Mouse (Mus musculus): ENCODE results near the gene Zfp981. TPM values are rescaled to one million over a fixed set of nuclear protein-coding genes. Genes with fewer than 3 reads are reported as not detected.
A peak's percentile ranks its signal among the peaks of the same experiment; 100 is the strongest.
"Not testable (repeated sequence)": the region's sequence is repeated elsewhere in the genome, so short reads cannot be mapped to it uniquely, and the experiment has no call there.

Gene Zfp981
- polyA plus RNA-seq, 1 experiment from 2014 or later = not detected

DNA sequence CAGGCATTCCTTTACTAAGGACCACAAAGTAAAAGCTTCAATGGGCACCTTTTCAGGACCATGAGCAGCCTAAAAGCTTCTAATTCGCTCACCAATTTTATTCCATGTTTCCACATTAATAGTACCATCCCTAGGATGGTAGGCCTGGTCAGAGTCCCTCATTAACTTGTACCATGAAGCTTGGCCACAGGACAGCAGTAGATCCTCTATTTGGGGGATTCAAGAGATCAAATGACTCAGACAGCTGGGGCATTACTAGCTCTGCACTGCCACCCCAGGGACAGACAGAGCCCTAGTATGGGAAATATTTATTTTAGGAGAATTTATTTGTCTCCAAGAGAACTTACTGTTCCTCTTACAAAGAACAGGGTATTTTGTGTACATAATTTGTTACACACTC lies 27.6 kb upstream of the Zfp981 start:
- not testable (repeated sequence) for ATAC-seq (replicated peaks); H3K27ac ChIP-seq (replicated peaks); H3K4me3 ChIP-seq; H3K4me2 ChIP-seq (replicated peaks); H3K4me1 ChIP-seq; H3K36me3 ChIP-seq; H3K27me3 ChIP-seq; H3K9ac ChIP-seq (replicated peaks)
- H3K9me3 ChIP-seq = peaks cover 42% of the 10 kb centered on the region
- no CpG with 5 or more reads among the region's 1 CpGs for WGBS

DNA sequence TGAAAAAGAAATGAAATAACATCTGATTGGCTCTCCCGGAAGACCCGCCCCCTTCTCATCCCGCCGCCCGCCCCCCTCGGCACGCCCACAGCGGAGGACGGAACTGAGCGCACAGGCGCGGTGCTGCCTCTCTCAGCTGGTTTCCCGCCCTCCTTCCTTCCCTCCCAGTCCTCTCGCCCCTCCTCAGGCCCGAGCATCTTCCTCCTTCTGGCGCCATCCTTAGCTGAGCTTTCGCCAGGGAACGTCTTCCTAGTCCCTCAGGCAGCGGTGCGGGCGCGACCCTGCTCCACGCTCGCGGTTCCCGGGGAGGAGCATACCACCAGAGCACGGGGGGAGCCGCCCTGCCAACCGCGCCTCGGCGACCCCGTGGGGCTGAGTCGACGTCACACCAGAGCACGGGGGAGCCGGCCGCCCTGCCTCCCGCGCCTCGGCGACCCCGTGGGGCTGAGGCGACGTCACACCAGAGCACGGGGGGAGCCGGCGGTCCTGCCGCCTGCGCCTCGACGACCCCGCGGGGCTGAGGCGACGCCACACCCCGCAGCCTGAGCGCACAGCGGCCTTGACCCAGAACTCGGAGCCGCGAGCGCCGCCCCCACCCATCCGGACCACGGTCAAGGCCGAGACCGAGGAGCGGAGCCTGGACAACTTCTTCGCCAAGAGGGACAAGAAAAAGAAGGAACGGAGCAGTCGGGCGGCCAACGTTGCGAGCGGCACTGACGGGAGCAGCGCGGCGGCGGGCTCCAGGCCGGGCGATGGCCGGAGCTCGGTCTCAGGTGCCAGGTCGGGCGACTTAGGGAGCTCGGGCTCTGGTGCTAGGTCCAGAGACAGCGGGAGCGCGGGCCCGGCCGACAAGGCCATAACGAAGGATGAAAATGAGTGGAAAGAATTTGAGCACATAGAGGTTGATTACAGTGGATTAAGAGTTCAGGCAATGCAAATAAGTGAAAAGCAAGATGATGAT lies 26.8 kb upstream of the Zfp981 start:
- H3K9me3 ChIP-seq = peaks cover 38% of the 10 kb centered on the region
- 66% methylated on average over 76 of the region's 94 CpGs for WGBS
- ATAC-seq (replicated peaks) = peak; percentile 87
- H3K27ac ChIP-seq (replicated peaks); H3K27me3 ChIP-seq; H3K4me1 ChIP-seq; H3K36me3 ChIP-seq; H3K4me3 ChIP-seq; H3K4me2 ChIP-seq (replicated peaks); H3K9ac ChIP-seq (replicated peaks): not testable (repeated sequence)

DNA sequence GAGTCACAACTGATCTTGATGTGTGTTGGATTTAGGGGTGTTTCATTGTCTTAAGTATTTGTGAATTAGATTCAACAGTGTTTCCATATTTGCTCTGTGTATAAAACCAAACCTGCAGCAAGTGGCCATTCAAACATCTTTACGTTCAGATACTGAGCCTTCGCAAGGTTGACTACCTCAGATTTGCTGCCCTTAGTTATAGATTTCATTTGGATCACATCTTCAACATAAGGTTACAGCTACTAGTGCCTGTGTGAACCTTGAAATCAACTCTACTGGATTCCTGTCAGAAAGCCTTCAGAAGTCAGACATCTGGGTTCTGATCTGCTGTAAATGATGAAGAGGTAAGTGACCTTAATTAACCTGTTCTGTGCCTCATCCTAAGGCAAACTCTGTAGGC lies 25.6 kb upstream of the Zfp981 start:
- 92% methylated on average over 2 of the region's 2 CpGs for WGBS

DNA sequence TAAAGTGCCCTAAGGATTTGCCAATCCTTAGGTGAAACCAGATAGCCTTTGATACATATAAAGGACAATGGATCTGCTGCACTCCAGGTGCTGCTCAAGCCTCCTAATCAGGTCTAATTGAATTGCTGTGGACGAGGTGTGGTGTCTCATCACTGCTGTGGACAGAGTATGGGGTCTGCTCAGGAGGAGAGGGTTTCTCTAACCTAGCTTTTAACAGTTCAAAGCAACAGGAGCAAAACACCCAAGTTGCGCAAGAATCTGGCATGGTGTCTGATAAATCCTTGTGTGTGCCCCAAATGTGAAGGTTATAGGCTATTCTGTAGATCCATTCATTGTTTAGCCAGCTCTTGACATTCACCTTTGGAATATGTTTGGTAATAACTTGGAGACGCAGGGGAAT lies 24.9 kb upstream of the Zfp981 start:
- H3K36me3 ChIP-seq; H3K4me3 ChIP-seq; H3K27ac ChIP-seq (replicated peaks); H3K27me3 ChIP-seq; H3K4me2 ChIP-seq (replicated peaks); H3K9ac ChIP-seq (replicated peaks); ATAC-seq (replicated peaks); H3K4me1 ChIP-seq: not testable (repeated sequence)
- 81% methylated on average over 3 of the region's 3 CpGs for WGBS
- peaks cover 51% of the 10 kb centered on the region for H3K9me3 ChIP-seq

More for the DNA sequence above, 25.6 kb upstream of the Zfp981 start:
- not testable (repeated sequence) for ATAC-seq (replicated peaks); H3K4me2 ChIP-seq (replicated peaks); H3K36me3 ChIP-seq; H3K27ac ChIP-seq (replicated peaks); H3K4me3 ChIP-seq; H3K27me3 ChIP-seq; H3K9ac ChIP-seq (replicated peaks); H3K4me1 ChIP-seq
- peaks cover 45% of the 10 kb centered on the region for H3K9me3 ChIP-seq

DNA sequence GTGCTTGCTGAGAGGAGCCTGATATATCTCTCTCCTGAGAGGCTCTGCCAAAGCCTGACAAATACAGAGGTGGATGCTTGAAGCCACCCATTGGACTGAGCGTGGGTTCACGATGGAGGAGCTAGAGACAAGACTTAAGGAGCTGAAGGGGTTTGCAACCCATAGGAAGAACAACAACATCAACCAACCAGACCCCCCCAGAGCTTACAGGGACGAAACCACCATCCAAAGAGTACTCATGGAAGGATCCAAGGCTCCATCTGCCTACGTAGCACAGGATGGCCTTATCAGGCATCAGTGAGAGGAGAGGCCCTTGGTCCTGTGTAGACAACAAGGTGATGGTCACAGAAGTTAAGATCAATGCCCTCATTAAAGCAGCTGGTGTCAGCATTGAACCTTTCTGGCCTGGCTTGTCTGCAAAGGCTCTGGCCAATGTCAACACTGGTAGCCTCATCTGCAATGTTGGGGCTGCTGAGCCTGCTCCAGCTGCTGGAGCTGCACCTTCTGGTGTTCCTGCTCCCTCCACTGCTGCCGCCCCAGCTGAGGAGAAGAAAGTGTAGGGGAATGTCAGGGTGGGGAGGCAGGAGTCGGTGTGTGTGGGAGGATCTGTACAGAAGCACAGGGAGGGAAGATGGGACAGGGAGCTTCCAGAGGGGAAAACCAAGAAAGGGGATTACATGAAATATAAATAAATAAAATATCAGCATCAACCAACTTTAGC lies 21.3 kb upstream of the Zfp981 start:
- not testable (repeated sequence) for H3K4me2 ChIP-seq (replicated peaks); H3K4me3 ChIP-seq; H3K27ac ChIP-seq (replicated peaks); H3K4me1 ChIP-seq; H3K36me3 ChIP-seq; H3K27me3 ChIP-seq; H3K9ac ChIP-seq (replicated peaks)
- peaks cover 78% of the 10 kb centered on the region for H3K9me3 ChIP-seq
- 71% methylated on average over 6 of the region's 6 CpGs for WGBS
- 0 out of 2 replicates have a peak, but pooled peaks have one; percentile 44 for ATAC-seq (replicated peaks)

DNA sequence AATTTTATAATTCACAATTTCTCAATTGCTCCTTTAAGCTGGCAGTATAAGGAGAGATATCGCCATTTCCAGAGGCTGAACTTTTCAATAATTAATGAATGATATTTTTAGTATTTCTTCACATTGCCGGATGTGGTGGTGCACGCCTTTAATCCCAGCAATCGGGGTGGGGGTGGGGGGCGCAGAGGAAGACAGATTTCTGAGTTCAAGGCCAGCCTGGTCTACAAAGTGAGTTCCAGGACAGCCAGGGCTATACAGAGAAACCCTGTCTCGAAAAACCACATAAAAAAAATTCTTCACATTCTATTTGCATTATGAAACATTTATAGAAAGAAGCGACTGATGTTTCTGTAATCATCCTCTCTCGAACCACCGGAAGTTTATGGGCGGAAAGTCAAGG lies 19.3 kb upstream of the Zfp981 start:
- not testable (repeated sequence) for H3K9ac ChIP-seq (replicated peaks); H3K27me3 ChIP-seq; ATAC-seq (replicated peaks); H3K36me3 ChIP-seq; H3K4me3 ChIP-seq; H3K4me2 ChIP-seq (replicated peaks); H3K4me1 ChIP-seq; H3K27ac ChIP-seq (replicated peaks)
- H3K9me3 ChIP-seq = peaks cover 74% of the 10 kb centered on the region
- 87% methylated on average over 10 of the region's 10 CpGs for WGBS

DNA sequence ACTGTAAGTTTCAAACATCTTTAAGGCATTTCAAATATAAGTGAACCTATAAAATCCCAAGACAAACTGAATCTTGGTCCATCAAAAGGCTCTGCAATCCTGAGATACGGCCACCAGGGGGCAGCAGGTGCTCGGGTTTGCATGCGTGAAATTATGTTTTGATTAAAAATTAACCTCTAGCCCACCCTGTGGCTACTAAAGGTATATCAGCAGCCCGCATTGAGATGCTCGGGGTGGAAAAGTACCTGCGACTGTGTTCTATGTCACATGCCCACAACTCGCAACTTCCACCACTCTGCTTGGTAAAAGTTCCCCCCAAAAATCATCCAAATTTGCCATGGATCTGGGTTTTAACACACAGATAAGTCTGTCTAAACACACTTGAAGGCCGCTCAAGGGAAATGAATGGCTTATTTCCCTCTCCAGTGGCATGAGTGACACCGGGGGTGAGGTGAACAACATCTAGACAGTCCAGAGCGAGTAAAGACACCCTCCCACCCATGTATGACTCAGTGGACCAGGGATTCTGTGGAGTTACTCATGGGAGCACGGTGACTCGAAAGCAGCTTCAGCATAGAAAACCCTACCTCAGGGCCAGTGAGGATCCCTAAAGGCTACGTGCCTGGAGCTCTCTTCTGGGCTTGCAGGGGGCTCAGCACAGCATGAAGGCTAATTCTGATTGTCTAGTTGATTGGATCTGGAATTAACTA lies 18.1 kb upstream of the Zfp981 start:
- ATAC-seq (replicated peaks) = peak; percentile 51; the same call in 1 of the 2 replicates

DNA sequence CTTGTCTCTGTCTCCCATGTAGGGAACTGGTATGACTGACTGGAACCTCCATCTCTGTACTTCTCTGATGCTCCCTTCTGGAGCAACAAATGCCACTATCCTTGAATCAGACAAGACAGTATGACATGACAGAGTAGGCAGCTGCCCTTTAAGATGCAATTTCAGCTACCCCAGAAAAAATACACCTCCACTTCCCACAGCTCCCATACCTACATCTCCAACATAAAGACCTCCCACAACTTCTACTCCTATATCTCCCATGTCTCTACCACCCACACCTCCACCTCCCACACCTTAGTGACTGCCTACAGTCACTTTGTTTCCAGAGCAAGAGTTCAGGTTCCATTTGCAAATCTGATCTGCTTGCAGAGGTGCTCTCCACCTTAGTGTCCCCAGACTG lies 17.2 kb upstream of the Zfp981 start:
- not testable (repeated sequence) for H3K4me2 ChIP-seq (replicated peaks); H3K27ac ChIP-seq (replicated peaks); H3K9ac ChIP-seq (replicated peaks); ATAC-seq (replicated peaks); H3K4me3 ChIP-seq; H3K36me3 ChIP-seq; H3K27me3 ChIP-seq; H3K4me1 ChIP-seq
- peaks cover 71% of the 10 kb centered on the region for H3K9me3 ChIP-seq

More for the DNA sequence above, 18.1 kb upstream of the Zfp981 start:
- H3K9me3 ChIP-seq = peaks cover 70% of the 10 kb centered on the region
- H3K27ac ChIP-seq (replicated peaks); H3K27me3 ChIP-seq; H3K36me3 ChIP-seq; H3K4me3 ChIP-seq; H3K9ac ChIP-seq (replicated peaks); H3K4me1 ChIP-seq; H3K4me2 ChIP-seq (replicated peaks): not testable (repeated sequence)
- WGBS = 75% methylated on average over 13 of the region's 13 CpGs

DNA sequence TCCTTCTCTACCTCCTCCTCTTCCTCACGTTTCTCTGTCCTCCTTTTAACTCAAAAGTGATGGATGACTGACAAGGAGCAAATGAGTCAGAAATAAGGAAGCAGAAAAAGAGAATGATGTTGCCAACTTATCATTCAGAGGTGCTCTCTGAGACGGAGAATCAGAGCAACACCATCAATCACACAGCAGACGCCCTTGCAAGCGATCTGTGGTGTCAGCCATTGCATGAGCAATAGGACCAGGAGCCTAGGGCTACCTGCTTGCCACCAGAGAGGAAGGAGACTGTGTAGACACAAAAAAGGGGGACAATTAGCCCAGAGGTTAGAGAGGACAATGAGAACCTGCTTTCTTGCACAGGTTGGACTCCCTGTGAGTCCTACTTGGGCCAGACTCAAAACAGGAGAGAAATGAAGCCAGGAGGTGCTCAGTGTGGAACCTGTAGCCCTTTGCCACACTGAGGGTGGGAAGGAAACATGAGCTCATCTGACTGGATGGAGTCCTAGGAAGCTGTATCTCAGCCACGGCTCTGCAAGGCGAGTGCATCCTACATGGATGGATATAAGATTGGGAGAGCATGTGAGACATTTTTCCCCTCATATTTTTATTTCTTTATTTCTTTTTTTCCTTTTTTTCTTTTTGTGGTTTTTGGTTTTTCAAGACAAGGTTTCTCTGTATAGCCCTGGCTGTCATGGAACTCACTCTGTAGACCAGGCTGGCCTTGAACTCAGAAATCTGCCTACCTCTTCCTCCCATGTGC lies 16.5 kb upstream of the Zfp981 start:
- H3K9me3 ChIP-seq = peaks cover 70% of the 10 kb centered on the region
- not testable (repeated sequence) for H3K4me1 ChIP-seq; ATAC-seq (replicated peaks); H3K27ac ChIP-seq (replicated peaks); H3K4me2 ChIP-seq (replicated peaks); H3K36me3 ChIP-seq; H3K27me3 ChIP-seq; H3K4me3 ChIP-seq; H3K9ac ChIP-seq (replicated peaks)
- 72% methylated on average over 6 of the region's 6 CpGs for WGBS

DNA sequence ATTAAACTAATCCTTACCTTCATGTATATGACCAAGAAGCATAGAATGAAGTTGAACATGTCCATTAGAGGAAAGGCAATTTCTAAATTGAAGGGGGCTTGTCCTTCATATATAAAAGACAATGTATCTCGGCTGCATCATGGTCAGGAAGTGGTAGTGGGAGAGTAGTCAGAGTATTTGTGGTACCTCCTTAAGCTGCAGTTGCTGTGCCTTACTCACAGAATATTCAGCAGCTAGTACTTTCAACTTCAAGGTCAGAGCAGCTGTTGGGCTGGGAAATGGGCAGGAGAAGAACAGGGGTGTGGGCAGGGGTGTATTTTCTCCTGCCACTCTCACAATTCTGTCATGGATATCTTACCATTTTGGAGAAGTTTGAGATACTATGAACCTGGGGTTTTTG lies 15.1 kb upstream of the Zfp981 start:
- not testable (repeated sequence) for H3K27ac ChIP-seq (replicated peaks); H3K4me1 ChIP-seq; H3K4me2 ChIP-seq (replicated peaks); H3K36me3 ChIP-seq; H3K9ac ChIP-seq (replicated peaks); H3K4me3 ChIP-seq; H3K27me3 ChIP-seq
- 0 out of 2 replicates have a peak, but pooled peaks have one; percentile 26 for ATAC-seq (replicated peaks)
- H3K9me3 ChIP-seq = peaks cover 64% of the 10 kb centered on the region
- WGBS = 71% methylated on average over 1 of the region's 1 CpGs

DNA sequence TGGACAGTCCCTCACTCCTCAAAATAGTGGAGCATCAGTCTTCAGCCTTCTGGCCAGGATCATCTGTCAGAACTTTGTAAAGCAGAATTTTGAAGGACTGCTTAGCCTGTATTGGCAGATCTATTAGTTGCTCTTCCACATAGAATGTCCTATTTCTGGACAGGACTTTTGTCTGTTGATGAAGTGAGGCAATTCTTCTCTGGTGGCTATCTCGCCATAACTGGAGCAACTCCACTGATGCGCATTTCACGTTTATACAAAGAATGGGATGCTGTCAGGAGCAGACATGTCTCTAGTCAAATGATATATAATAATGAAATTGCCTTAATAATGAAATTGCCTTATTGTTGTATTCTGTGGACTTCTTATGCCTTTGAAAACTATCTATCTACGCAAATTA lies 12.6 kb upstream of the Zfp981 start:
- H3K4me3 ChIP-seq; H3K4me2 ChIP-seq (replicated peaks); H3K27ac ChIP-seq (replicated peaks); H3K9ac ChIP-seq (replicated peaks); H3K4me1 ChIP-seq; ATAC-seq (replicated peaks); H3K36me3 ChIP-seq; H3K27me3 ChIP-seq: not testable (repeated sequence)
- 77% methylated on average over 4 of the region's 4 CpGs for WGBS
- peaks cover 66% of the 10 kb centered on the region for H3K9me3 ChIP-seq
